Mouse (Mus musculus) C2C12 (cell line): Measurements from ENCODE around the gene Dop1b. TPM values are rescaled to one million over a fixed set of nuclear protein-coding genes. Genes with fewer than 3 reads are reported as not detected.

Experiments used
- H3K27me3 ChIP-seq: one replicate; pipeline ENCODE4 v1.6.1; 2011; ENCODE audit not compliant: control insufficient read depth, insufficient read depth, insufficient read length
- H3K36me3 ChIP-seq: one replicate; pipeline ENCODE4 v1.6.1; 2011; ENCODE audit not compliant: control insufficient read depth, insufficient read depth
- H3K4me3 ChIP-seq: one replicate; pipeline ENCODE4 v1.5.1; 2011; ENCODE audit warnings: mild to moderate bottlenecking, control low read depth; ENCODE audit not compliant: poor library complexity, insufficient read depth, severe bottlenecking
- H3K79me2 ChIP-seq: one replicate; pipeline ENCODE4 v1.6.1; 2011; ENCODE audit not compliant: control insufficient read depth, insufficient read depth
- H3K79me3 ChIP-seq: one replicate; pipeline ENCODE4 v1.6.1; 2011; ENCODE audit warnings: low read depth, control low read depth
- H3ac ChIP-seq: one replicate; pipeline ENCODE3; 2011; ENCODE audit warnings: low read depth; ENCODE audit not compliant: control insufficient read depth, insufficient read length
- CEBPB ChIP-seq: IDR thresholded peaks from one replicate; pipeline ENCODE4 v1.6.1; 2011; ENCODE audit warnings: low read depth, mild to moderate bottlenecking, control low read depth, moderate library complexity
- CTCF ChIP-seq: IDR thresholded peaks from one replicate; pipeline ENCODE4 v1.5.1; 2011; ENCODE audit not compliant: control insufficient read depth, insufficient read depth, insufficient read length
- FOSL1 ChIP-seq: IDR thresholded peaks from one replicate; pipeline ENCODE4 v1.8.0; 2011; ENCODE audit warnings: mild to moderate bottlenecking, low read length; ENCODE audit not compliant: poor library complexity, insufficient read depth, severe bottlenecking
- MAX ChIP-seq: IDR thresholded peaks from one replicate; pipeline ENCODE4 v1.6.1; 2011; ENCODE audit warnings: mild to moderate bottlenecking, control low read depth
- MYOD1 ChIP-seq: IDR thresholded peaks from one replicate; pipeline ENCODE4 v1.6.1; 2011; ENCODE audit warnings: low read depth; ENCODE audit not compliant: control insufficient read depth, insufficient read length
- MYOG ChIP-seq: IDR thresholded peaks from one replicate; pipeline ENCODE4 v1.6.1; 2011; ENCODE audit not compliant: control insufficient read depth, insufficient read length; ENCODE audit errors: extremely low read depth
- USF1 ChIP-seq: IDR thresholded peaks from one replicate; pipeline ENCODE4 v1.6.1; 2011; ENCODE audit warnings: low read depth, mild to moderate bottlenecking, control low read depth, moderate library complexity
- polyA plus RNA-seq: library from polyadenylated mRNA; unstranded; fragments of >200 nt; fragmentation: generic; extraction: Trizol; gene quantifications from one replicate; pipeline ENCODE4 v1.2.1, GENCODE M21; 2012; ENCODE audit warnings: missing spikeins

Dop1b gene
- polyA plus RNA-seq, 1 experiment: 3.1 TPM

- no peaks in the 10 kb centered on the region for H3K79me2 ChIP-seq
- H3K27me3 ChIP-seq: no peaks in the 10 kb centered on the region
- H3K36me3 ChIP-seq: no peaks in the 10 kb centered on the region
- no peaks in the 10 kb centered on the region for H3K79me3 ChIP-seq
- no peak overlapping the region for H3ac ChIP-seq
- H3K4me3 ChIP-seq: no peak overlapping the region
- TF ChIP-seq MYOG (no peak), CTCF (no peak), CEBPB (no peak), MYOD1 (no peak), USF1 (no peak), MAX (no peak), FOSL1 (no peak)
Measured at GRCm38 (mm10) chr16:93788881-93789280, 77.2 kb downstream of the Dop1b start.

GRCm38 (mm10) chr16:93789971-93790755 is 78.5 kb downstream of the Dop1b start:
- H3K27me3 ChIP-seq: no peaks in the 10 kb centered on the region
- H3K4me3 ChIP-seq: no peak overlapping the region
- H3K79me3 ChIP-seq: no peaks in the 10 kb centered on the region
- H3ac ChIP-seq: no peak overlapping the region
- H3K36me3 ChIP-seq: no peaks in the 10 kb centered on the region
- TF ChIP-seq FOSL1 (no peak), MYOD1 (no peak), USF1 (no peak), CTCF (no peak), MAX (no peak), MYOG (no peak), CEBPB (no peak)
- no peaks in the 10 kb centered on the region for H3K79me2 ChIP-seq

GRCm38 (mm10) chr16:93792981-93793630 is 81.4 kb downstream of the Dop1b start:
- no peak for TF ChIP-seq USF1
- no peak for TF ChIP-seq MYOG
- no peak for TF ChIP-seq CEBPB
- TF ChIP-seq CTCF: no peak
- no peak for TF ChIP-seq MYOD1
- no peak for TF ChIP-seq FOSL1
- no peak for TF ChIP-seq MAX
- no peaks in the 10 kb centered on the region for H3K79me2 ChIP-seq
- no peaks in the 10 kb centered on the region for H3K27me3 ChIP-seq
- H3K79me3 ChIP-seq: no peaks in the 10 kb centered on the region
- no peak overlapping the region for H3ac ChIP-seq
- no peaks in the 10 kb centered on the region for H3K36me3 ChIP-seq
- H3K4me3 ChIP-seq: no peak overlapping the region

- Histone ChIP-seq H3K36me3 (no peaks in the 10 kb centered on the region), H3K27me3 (no peaks in the 10 kb centered on the region), H3K4me3 (no peak overlapping the region), H3K79me3 (no peaks in the 10 kb centered on the region), H3ac (no peak overlapping the region), H3K79me2 (no peaks in the 10 kb centered on the region)
- TF ChIP-seq CTCF: no peak
- TF ChIP-seq USF1: peak; percentile 1
Measured at GRCm38 (mm10) chr16:93794845-93795244, 83.1 kb downstream of the Dop1b start.

GRCm38 (mm10) chr16:93795391-93795790 is 83.7 kb downstream of the Dop1b start:
- no peak overlapping the region for H3K4me3 ChIP-seq
- H3ac ChIP-seq: no peak overlapping the region
- H3K79me3 ChIP-seq: no peaks in the 10 kb centered on the region
- TF ChIP-seq CTCF (no peak), USF1 (no peak), FOSL1 (no peak), MYOD1 (no peak), MAX (no peak), CEBPB (no peak), MYOG (no peak)
- H3K27me3 ChIP-seq: no peaks in the 10 kb centered on the region
- no peaks in the 10 kb centered on the region for H3K79me2 ChIP-seq
- H3K36me3 ChIP-seq: no peaks in the 10 kb centered on the region
